ENCODE assay signal across 8 mouse cellular contexts in the genomic region with DNA sequence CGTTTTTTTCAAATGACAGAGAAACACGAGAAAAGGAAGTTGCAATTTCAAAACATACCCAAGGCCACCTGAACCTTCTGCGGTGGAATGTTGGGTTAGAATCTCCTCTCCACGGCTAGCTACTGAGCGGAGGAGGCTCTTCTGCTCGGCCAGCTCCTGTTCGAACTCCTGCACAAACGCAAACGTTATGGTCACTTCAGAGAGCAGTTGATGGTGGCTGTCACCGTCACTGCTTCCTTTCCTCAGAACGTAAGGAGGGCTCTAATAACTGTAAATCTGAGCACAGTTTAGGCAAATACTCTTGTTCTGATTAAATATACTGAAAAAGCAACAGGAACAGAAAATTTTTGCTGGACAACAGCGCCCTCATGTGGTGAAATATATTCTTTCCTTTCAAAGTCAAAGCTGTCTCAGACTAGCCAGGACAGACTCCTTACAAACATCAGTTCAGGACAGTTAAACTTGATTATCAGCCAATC.
DNase-seq lines count a peak whose midpoint lies in the region; ATAC-seq and TF ChIP-seq lines count a peak whose summit lies in the region.

No protein-coding gene starts in this region.

- DNase-seq in gastrocnemius, adult 2 months: peak; percentile 38
- DNase-seq in gastrocnemius, postnatal 25 days: no peak
- peak; percentile 63 to 75 for DNase-seq in CD8-positive naive resting alpha-beta T cell, adult 2 months (ENCODE audit: low read depth in 2 of 2, low spot score in 2 of 2)
- DNase-seq in c-Kit-negative CD71-positive TER-119-positive erythroid progenitor cells, embryonic 14.5 days (ENCODE audit: low read depth, low spot score): peak; percentile 6
- peak; percentile 37 for DNase-seq in heart, postnatal 0 days (ENCODE audit: low spot score)
- peak; percentile 18 for DNase-seq in large intestine, adult 2 months (ENCODE audit: low read depth, low spot score)
- peak; percentile 69 for DNase-seq in testis, postnatal 10 days (ENCODE audit: low spot score)

- no peaks in the 10 kb centered on the region for H3K9me3 ChIP-seq in heart, postnatal 0 days (replicated peaks; ENCODE audit: control insufficient read depth, low read length)
- no peaks in the 10 kb centered on the region for H3K9me3 ChIP-seq in midbrain, embryonic 13.5 days

- no peak overlapping the region for H3K4me2 ChIP-seq in heart, postnatal 0 days (ENCODE audit: low read depth, low read length)
- H3K4me2 ChIP-seq in midbrain, embryonic 13.5 days (replicated peaks): no peak overlapping the region

- H3K27ac ChIP-seq in gastrocnemius, adult 2 months: peak overlapping the region; percentile 41; the same call in 1 of the 2 replicates
- H3K27ac ChIP-seq in heart, postnatal 0 days (ENCODE audit: low read depth): no peak overlapping the region
- no peak overlapping the region for H3K27ac ChIP-seq in midbrain, embryonic 13.5 days

- TF ChIP-seq EP300 in heart, postnatal 0 days (IDR thresholded peaks at IDR 0.05; ENCODE audit: low read depth): no peak

- WGBS in heart, postnatal 0 days: 66% methylated on average over 12 of the region's 12 CpGs
- 54% methylated on average over 12 of the region's 12 CpGs for WGBS in large intestine, adult 2 months
- 56% methylated on average over 12 of the region's 12 CpGs for WGBS in midbrain, embryonic 13.5 days

- H3K36me3 ChIP-seq in heart, postnatal 0 days (replicated peaks; ENCODE audit: control insufficient read depth, insufficient read depth, low read length): peaks cover 32% of the 10 kb centered on the region
- H3K36me3 ChIP-seq in midbrain, embryonic 13.5 days: no peaks in the 10 kb centered on the region

- no peaks in the 10 kb centered on the region for H3K27me3 ChIP-seq in heart, postnatal 0 days (ENCODE audit: control insufficient read depth, insufficient read depth, low read length)
- no peaks in the 10 kb centered on the region for H3K27me3 ChIP-seq in midbrain, embryonic 13.5 days

- ATAC-seq in heart, postnatal 0 days (ENCODE audit: insufficient read depth, low read depth): no peak
- peak; percentile 60 for ATAC-seq in midbrain, embryonic 13.5 days

- peak; percentile 79 for TF ChIP-seq CTCF in gastrocnemius, adult 2 months (IDR thresholded peaks at IDR 0.05)
- TF ChIP-seq CTCF in heart, postnatal 0 days (IDR thresholded peaks at IDR 0.05; ENCODE audit: low read depth): peak; percentile 48

- H3K4me1 ChIP-seq in heart, postnatal 0 days (ENCODE audit: control insufficient read depth, insufficient read depth): no peaks in the 10 kb centered on the region
- H3K4me1 ChIP-seq in midbrain, embryonic 13.5 days (replicated peaks): no peaks in the 10 kb centered on the region

- H3K4me3 ChIP-seq in gastrocnemius, adult 2 months: peak overlapping the region; percentile 41
- H3K4me3 ChIP-seq in heart, postnatal 0 days (ENCODE audit: low read depth, low read length): no peak overlapping the region
- H3K4me3 ChIP-seq in midbrain, embryonic 13.5 days (replicated peaks): no peak overlapping the region

- no peak overlapping the region for H3K9ac ChIP-seq in heart, postnatal 0 days (replicated peaks; ENCODE audit: low read depth, low read length)
- no peak overlapping the region for H3K9ac ChIP-seq in midbrain, embryonic 13.5 days (replicated peaks)

- intact Hi-C loops in gastrocnemius, adult 2 months (cut with DNase I): loop anchor here (5.0 kb wide), 2 partner anchors 554 to 754 kb away; no protein-coding TSS in a partner anchor
